16 mouse cellular contexts compared by ENCODE assay signal in genomic region chr10:118839343-118840141, GRCm38 (mm10). TPM values are rescaled to one million over a fixed set of nuclear protein-coding genes. Genes with fewer than 3 reads are reported as not detected.
DNase-seq lines count a peak whose midpoint lies in the region; ATAC-seq and TF ChIP-seq lines count a peak whose summit lies in the region.
"Had no signal": no experiment of that assay in that cellular context is flagged by ENCODE, and none has a peak within 500 bp of the region (broad histone marks: within the 10 kb centered on the region; RNA-seq: fewer than 3 reads in every experiment).

No protein-coding gene starts in this region.

- WGBS in forebrain, embryonic 16.5 days = 89% methylated on average over 19 of the region's 19 CpGs
- 94% methylated on average over 19 of the region's 19 CpGs for WGBS in forebrain, embryonic 12.5 days
- WGBS in heart, embryonic 16.5 days = 59% methylated on average over 19 of the region's 19 CpGs
- WGBS in limb, embryonic 13.5 days = 82% methylated on average over 19 of the region's 19 CpGs

- H3K9ac ChIP-seq in forebrain, embryonic 16.5 days (replicated peaks; ENCODE audit: low read depth, low read length) = no peak overlapping the region
- no peak overlapping the region for H3K9ac ChIP-seq in forebrain, embryonic 12.5 days
- peak overlapping the region; percentile 41; the same call in 1 of the 2 replicates for H3K9ac ChIP-seq in heart, embryonic 16.5 days (ENCODE audit: low read length)
- no peak overlapping the region for H3K9ac ChIP-seq in limb, embryonic 13.5 days
- H3K9ac ChIP-seq: liver, embryonic 15.5 days; neural tube, embryonic 12.5 days had no signal

- no peak overlapping the region for H3K4me3 ChIP-seq in forebrain, embryonic 16.5 days (replicated peaks; ENCODE audit: low read length)
- H3K4me3 ChIP-seq in forebrain, embryonic 12.5 days (replicated peaks) = no peak overlapping the region
- peak overlapping the region; percentile 9 for H3K4me3 ChIP-seq in heart, embryonic 16.5 days (ENCODE audit: low read length)
- H3K4me3 ChIP-seq in limb, embryonic 13.5 days = no peak overlapping the region
- H3K4me3 ChIP-seq: forebrain, embryonic 10.5 days; liver, embryonic 15.5 days; neural tube, embryonic 12.5 days had no signal

- no peak for ATAC-seq in forebrain, embryonic 16.5 days
- no peak for ATAC-seq in forebrain, embryonic 12.5 days (ENCODE audit: low FRiP score)
- ATAC-seq in heart, embryonic 16.5 days (replicated peaks; ENCODE audit: extremely low read depth, insufficient read depth, low FRiP score) = peak; percentile 52; the same call in 1 of the 2 replicates
- peak; percentile 63 for ATAC-seq in Patski
- no peak for ATAC-seq in limb, embryonic 13.5 days (ENCODE audit: low FRiP score, low read depth)
- ATAC-seq: hindbrain, embryonic 16.5 days had no signal

- H3K36me3 ChIP-seq in forebrain, embryonic 16.5 days (ENCODE audit: control insufficient read depth, insufficient read depth) = no peaks in the 10 kb centered on the region
- H3K36me3 ChIP-seq in forebrain, embryonic 12.5 days (replicated peaks) = no peaks in the 10 kb centered on the region
- H3K36me3 ChIP-seq in heart, embryonic 16.5 days (ENCODE audit: control insufficient read depth, insufficient read depth) = no peaks in the 10 kb centered on the region
- H3K36me3 ChIP-seq in limb, embryonic 13.5 days = no peaks in the 10 kb centered on the region
- H3K36me3 ChIP-seq: forebrain, embryonic 10.5 days; liver, embryonic 15.5 days; neural tube, embryonic 12.5 days had no signal

- no peak overlapping the region for H3K4me2 ChIP-seq in forebrain, embryonic 16.5 days (ENCODE audit: low read length)
- no peak overlapping the region for H3K4me2 ChIP-seq in forebrain, embryonic 12.5 days
- H3K4me2 ChIP-seq in heart, embryonic 16.5 days (ENCODE audit: low read depth, low read length) = peak overlapping the region; percentile 44
- 0 out of 2 replicates have a peak overlapping the region, but pooled peaks have one; percentile 9 for H3K4me2 ChIP-seq in limb, embryonic 13.5 days (replicated peaks)
- H3K4me2 ChIP-seq: liver, embryonic 15.5 days; neural tube, embryonic 12.5 days had no signal

- H3K9me3 ChIP-seq in forebrain, embryonic 16.5 days (ENCODE audit: control insufficient read depth, low read length) = no peaks in the 10 kb centered on the region
- no peaks in the 10 kb centered on the region for H3K9me3 ChIP-seq in forebrain, embryonic 12.5 days
- no peaks in the 10 kb centered on the region for H3K9me3 ChIP-seq in heart, embryonic 16.5 days (replicated peaks; ENCODE audit: control insufficient read depth, low read length)
- no peaks in the 10 kb centered on the region for H3K9me3 ChIP-seq in limb, embryonic 13.5 days
- H3K9me3 ChIP-seq: forebrain, embryonic 10.5 days; liver, embryonic 15.5 days; neural tube, embryonic 12.5 days had no signal

- H3K4me1 ChIP-seq in forebrain, embryonic 16.5 days (replicated peaks; ENCODE audit: control insufficient read depth, insufficient read depth, low read length) = peaks cover 5% of the 10 kb centered on the region
- no peaks in the 10 kb centered on the region for H3K4me1 ChIP-seq in forebrain, embryonic 12.5 days
- H3K4me1 ChIP-seq in heart, embryonic 16.5 days (ENCODE audit: control insufficient read depth, insufficient read depth, low read length) = peaks cover 9% of the 10 kb centered on the region
- H3K4me1 ChIP-seq in limb, embryonic 13.5 days = peaks cover 7% of the 10 kb centered on the region; the same call in 1 of the 2 replicates
- H3K4me1 ChIP-seq: forebrain, embryonic 10.5 days; liver, embryonic 15.5 days; neural tube, embryonic 12.5 days had no signal

- in situ Hi-C loops in Patski (cut with MboI; ENCODE audit: low pct_unique_long_range_greater_than_20kb) = no loop called here

- H3K27ac ChIP-seq in forebrain, embryonic 16.5 days (ENCODE audit: low read length) = peak overlapping the region; percentile 50; the same call in 1 of the 2 replicates
- H3K27ac ChIP-seq in forebrain, embryonic 12.5 days = no peak overlapping the region
- peak overlapping the region; percentile 62 for H3K27ac ChIP-seq in heart, embryonic 16.5 days (ENCODE audit: low read length)
- H3K27ac ChIP-seq in limb, embryonic 13.5 days = 0 out of 2 replicates have a peak overlapping the region, but pooled peaks have one; percentile 10
- H3K27ac ChIP-seq: forebrain, embryonic 10.5 days; liver, embryonic 15.5 days; neural tube, embryonic 12.5 days had no signal

- H3K27me3 ChIP-seq in forebrain, embryonic 16.5 days (replicated peaks; ENCODE audit: control insufficient read depth, insufficient read depth, low read length) = no peaks in the 10 kb centered on the region
- no peaks in the 10 kb centered on the region for H3K27me3 ChIP-seq in forebrain, embryonic 12.5 days
- H3K27me3 ChIP-seq in heart, embryonic 16.5 days (ENCODE audit: control insufficient read depth, insufficient read depth, low read length) = no peaks in the 10 kb centered on the region
- H3K27me3 ChIP-seq in Patski = no peaks in the 10 kb centered on the region
- no peaks in the 10 kb centered on the region for H3K27me3 ChIP-seq in limb, embryonic 13.5 days
- H3K27me3 ChIP-seq: liver, embryonic 15.5 days; neural tube, embryonic 12.5 days had no signal

- no peak for TF ChIP-seq CTCF in Patski (IDR thresholded peaks at IDR 0.05)

- no peak for DNase-seq in heart, adult 18-20 months
- no peak for DNase-seq in Patski (ENCODE audit: low read depth, low spot score)
- no peak for DNase-seq in right cerebral cortex, postnatal 14 days
- no peak for DNase-seq in spleen, adult 18-20 months
- DNase-seq: adrenal gland, postnatal 14 days; cerebellum, adult 9-11 months; kidney, postnatal 10 days; midbrain, embryonic 14.5 days had no signal

- POLR2A ChIA-PET in Patski (lab: Charles Lee) = no interaction called here

- CTCF ChIA-PET in Patski (lab: Charles Lee) = interaction anchor here (1.2 to 1.7 kb wide), 2 partner anchors 11 to 13 kb away, joined by 3 to 4 read pairs; no protein-coding TSS in a partner anchor

RNA-seq across cellular contexts. Expression of gene Dyrk2, which starts 30.5 kb away (rescaled TPM):
- 16.4 and 17.6 TPM in 2 replicates for polyA plus RNA-seq in forebrain, embryonic 16.5 days (2015; fragmentation: Nextera tagmentation; extraction: Ambion mirVana)
- 11.0 and 11.5 TPM in 2 replicates for polyA plus RNA-seq in forebrain, embryonic 12.5 days (2016; fragmentation: Nextera tagmentation; extraction: Ambion mirVana)
- polyA plus RNA-seq in heart, embryonic 16.5 days (2015; fragmentation: Nextera tagmentation; extraction: Ambion mirVana) = 10.2 and 10.7 TPM in 2 replicates
- total RNA-seq in heart, adult 18-20 months (2021) = 10 to 100 TPM; 26.6 to 37.1 TPM
- polyA plus RNA-seq in Patski (2021) = 19.7 TPM
- 9.4 and 10.2 TPM in 2 replicates for polyA plus RNA-seq in limb, embryonic 13.5 days (2015; fragmentation: Nextera tagmentation; extraction: Ambion mirVana)

Comparison
In these comparisons a context has a peak if more than half of its experiments do, and no peak if none do; other contexts are left out.
1. ATAC-seq: peak in heart, embryonic 16.5 days (single experiment) and Patski (single experiment); none in forebrain, embryonic 16.5 days (single experiment), forebrain, embryonic 12.5 days (single experiment) and limb, embryonic 13.5 days (single experiment).
2. H3K4me2 ChIP-seq: peak in heart, embryonic 16.5 days (single experiment) and limb, embryonic 13.5 days (single experiment); none in forebrain, embryonic 16.5 days (single experiment) and forebrain, embryonic 12.5 days (single experiment).